Mouse (Mus musculus): Measurements from ENCODE around the gene Sigirr.

GRCm38 (mm10) chr7:141049326-141049725 lies 51.0 kb downstream of the Sigirr start:
- TF ChIP-seq POLR2A (IDR thresholded peaks at IDR 0.05; ENCODE audit: control insufficient read depth, low read depth, low read length) (no peak), CTCF (IDR thresholded peaks at IDR 0.05; ENCODE audit: control insufficient read depth, insufficient read depth, insufficient replicate concordance, low read depth, low read length) (no peak)

Measured in testis, adult 2 months (tissue).